Mouse (Mus musculus): ENCODE results near the gene Klf13. TPM values are rescaled to one million over a fixed set of nuclear protein-coding genes. Genes with fewer than 3 reads are reported as not detected.

The Klf13 gene
- polyA plus RNA-seq, 1 experiment = 59.6 TPM

DNA sequence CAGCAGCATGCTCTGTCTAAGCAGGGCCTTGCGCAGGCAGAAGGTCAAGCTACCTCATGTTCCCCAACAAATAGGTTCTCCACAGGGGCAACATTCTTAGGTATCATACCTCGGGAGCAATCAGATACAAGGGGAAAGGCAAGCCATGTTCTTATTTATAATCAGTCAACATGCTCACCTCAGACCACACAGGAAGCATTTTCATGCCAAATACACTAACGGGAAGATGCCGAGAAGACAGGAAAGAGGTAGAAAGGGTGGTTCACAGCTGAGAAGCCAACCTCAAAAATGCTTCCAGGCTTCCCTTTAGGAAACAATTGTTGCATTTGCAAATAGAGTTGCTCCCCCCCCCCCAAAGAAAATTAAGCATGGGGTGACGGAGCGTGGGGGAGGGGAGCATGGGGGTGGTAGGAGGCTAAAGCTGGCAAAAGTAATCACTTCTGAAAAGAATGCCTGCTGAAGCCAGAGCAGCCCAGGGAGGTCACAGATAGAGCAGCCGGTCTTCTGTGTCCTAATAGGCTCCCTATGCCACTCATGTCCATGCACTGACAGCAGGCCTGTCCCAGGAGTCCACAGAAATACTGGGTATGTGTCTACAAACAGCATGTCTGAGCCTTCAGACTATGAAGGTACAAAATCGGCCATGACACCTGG, 16.7 kb downstream of the Klf13 start:
- no peak overlapping the region for H3K4me3 ChIP-seq (ENCODE audit: insufficient read depth, low read length)
- H3K27ac ChIP-seq (ENCODE audit: insufficient read depth, low read length) = no peak overlapping the region
- TF ChIP-seq CTCF (IDR thresholded peaks at IDR 0.05; ENCODE audit: extremely low read depth, insufficient read depth, low read length) = no peak
- TF ChIP-seq POLR2A (IDR thresholded peaks at IDR 0.05; ENCODE audit: extremely low read depth, insufficient read depth, low read length) = no peak
- H3K4me1 ChIP-seq (ENCODE audit: control insufficient read depth, insufficient read depth, low read length) = peaks cover 32% of the 10 kb centered on the region

DNA sequence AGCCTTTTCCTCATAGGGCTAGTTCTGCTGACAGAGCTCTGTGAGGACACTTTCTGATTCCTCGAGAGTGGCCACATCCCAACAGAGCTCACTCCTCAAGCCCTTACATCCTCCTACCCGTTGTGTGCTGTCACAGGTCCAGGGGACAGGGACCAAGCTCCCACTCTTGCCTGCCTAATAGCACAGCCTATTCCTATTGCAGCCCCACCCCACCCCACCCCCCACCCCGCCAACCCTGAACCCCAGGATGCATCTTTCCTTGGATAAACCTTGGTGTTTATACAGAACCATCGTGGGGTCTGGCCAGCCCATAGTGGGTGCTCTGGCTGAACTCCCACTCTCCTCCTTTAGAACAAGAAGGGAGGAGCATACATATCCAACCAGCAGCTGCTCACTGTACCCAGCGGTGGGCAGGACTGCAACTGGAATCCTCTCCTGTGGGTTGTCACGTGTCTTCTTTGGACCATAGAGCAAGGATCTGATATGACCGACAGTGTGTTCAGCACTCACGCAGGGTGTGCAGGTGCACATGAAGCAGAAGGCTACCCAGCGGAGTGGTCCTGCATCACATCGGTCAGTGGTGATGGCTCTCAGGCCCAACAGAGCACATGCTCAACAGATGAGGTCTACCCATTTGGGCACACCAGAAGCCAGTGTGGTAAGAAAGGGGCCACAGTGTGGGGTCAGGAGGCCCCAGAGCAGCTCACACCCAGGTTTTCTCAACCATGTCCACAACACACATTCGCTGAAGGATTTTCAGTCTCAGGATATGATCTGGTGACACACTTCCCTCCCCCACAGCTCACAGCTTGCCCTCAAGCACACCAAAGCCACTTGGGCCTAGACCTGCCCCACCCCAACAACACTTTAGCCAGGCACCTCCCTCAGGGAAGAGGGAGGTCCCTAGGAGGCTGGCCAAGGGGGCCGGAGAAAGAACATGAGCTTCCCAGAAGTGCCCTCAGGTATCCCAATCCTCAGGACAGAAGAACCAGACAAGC, 19.6 kb downstream of the Klf13 start:
- no peak overlapping the region for H3K4me3 ChIP-seq (ENCODE audit: insufficient read depth, low read length)
- no peak overlapping the region for H3K27ac ChIP-seq (ENCODE audit: insufficient read depth, low read length)
- TF ChIP-seq CTCF (IDR thresholded peaks at IDR 0.05; ENCODE audit: extremely low read depth, insufficient read depth, low read length) (no peak), POLR2A (IDR thresholded peaks at IDR 0.05; ENCODE audit: extremely low read depth, insufficient read depth, low read length) (no peak)
- H3K4me1 ChIP-seq (ENCODE audit: control insufficient read depth, insufficient read depth, low read length) = peaks cover 25% of the 10 kb centered on the region

DNA sequence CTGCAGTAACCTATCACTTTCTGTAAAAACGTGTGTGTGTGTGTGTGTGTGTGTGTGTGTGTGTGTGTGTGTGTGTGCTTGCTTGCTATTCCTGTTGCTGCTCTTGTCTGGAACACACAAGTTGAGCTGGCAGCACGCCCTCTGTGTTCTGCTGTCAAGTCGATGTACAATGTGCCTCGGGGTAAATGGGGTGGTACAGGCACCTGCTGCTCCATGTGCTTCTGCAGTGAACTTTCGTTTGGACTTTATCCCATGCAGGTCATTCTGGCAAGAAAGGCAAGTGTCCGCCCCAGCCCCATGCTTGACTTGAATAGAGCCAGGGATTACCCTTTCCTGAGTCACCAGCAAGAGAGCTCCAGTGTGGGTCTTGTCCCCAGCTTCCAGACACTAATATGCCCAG, 21.0 kb downstream of the Klf13 start:
- TF ChIP-seq CTCF (IDR thresholded peaks at IDR 0.05; ENCODE audit: extremely low read depth, insufficient read depth, low read length) (no peak), POLR2A (IDR thresholded peaks at IDR 0.05; ENCODE audit: extremely low read depth, insufficient read depth, low read length) (no peak)
- Histone ChIP-seq H3K4me3 (ENCODE audit: insufficient read depth, low read length) (no peak overlapping the region), H3K27ac (ENCODE audit: insufficient read depth, low read length) (no peak overlapping the region), H3K4me1 (ENCODE audit: control insufficient read depth, insufficient read depth, low read length) (peaks cover 25% of the 10 kb centered on the region)

DNA sequence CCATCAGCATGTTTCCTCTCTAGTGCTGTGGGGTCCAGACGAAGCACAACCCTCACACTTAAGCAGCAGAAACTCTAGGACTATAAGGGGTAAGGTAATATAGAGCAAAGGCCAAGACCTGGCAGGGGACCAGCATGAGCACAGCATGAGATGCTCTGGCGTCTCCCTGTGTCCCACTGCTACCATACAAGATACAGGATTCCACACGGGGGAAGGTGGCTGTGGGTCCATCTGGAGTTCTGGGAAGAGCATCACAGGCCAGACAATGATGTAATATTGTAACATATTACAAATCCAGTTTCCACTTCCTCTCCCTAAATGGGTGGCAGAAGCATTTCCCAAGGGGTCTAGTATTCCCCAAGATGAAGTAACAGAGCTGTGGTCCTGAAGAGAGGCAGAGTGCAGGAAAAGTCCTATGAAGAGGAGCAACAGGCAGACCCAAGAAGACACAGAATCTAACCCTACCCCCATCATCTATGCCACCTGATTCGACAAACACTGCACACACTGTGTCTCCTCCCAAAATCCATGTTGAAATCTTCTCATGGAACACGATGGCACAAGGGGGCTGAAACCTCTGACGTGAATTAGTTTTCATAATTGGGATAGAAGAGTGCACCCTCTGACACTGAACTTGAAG, 22.3 kb downstream of the Klf13 start, which contains the start of gene E030018B13Rik:
Gene E030018B13Rik (plus strand): TSS at position 590 of the 640 bp plus-strand sequence.
- no peak for TF ChIP-seq POLR2A (IDR thresholded peaks at IDR 0.05; ENCODE audit: extremely low read depth, insufficient read depth, low read length)
- no peak for TF ChIP-seq CTCF (IDR thresholded peaks at IDR 0.05; ENCODE audit: extremely low read depth, insufficient read depth, low read length)
- Histone ChIP-seq H3K4me3 (ENCODE audit: insufficient read depth, low read length) (no peak within 1 kb of the TSS), H3K4me1 (ENCODE audit: control insufficient read depth, insufficient read depth, low read length) (peaks cover 25% of the 10 kb centered on the region), H3K27ac (ENCODE audit: insufficient read depth, low read length) (0 out of 2 replicates have a peak within 1 kb of the TSS, but pooled peaks have one; percentile 23)

DNA sequence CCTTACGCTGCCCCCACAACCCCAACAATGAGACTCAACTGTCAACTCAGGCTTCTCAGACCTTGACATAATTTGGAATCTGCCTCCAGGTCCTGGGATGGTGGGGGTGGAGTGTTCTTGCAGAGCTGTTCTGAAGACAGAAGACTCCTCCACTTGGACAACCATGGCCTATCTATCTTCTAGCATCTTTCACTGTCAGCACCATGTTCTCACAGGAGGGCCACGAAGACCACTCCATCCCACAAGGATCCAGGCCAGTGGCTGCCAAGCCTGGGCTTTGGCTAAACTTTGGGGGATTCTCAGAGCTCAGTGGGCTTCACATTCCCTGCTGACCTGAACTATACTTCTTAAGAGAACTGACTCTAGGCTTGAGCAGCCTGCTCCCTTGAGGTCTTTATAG, 23.8 kb downstream of the Klf13 start:
- TF ChIP-seq CTCF (IDR thresholded peaks at IDR 0.05; ENCODE audit: extremely low read depth, insufficient read depth, low read length) = no peak
- no peak for TF ChIP-seq POLR2A (IDR thresholded peaks at IDR 0.05; ENCODE audit: extremely low read depth, insufficient read depth, low read length)
- H3K4me1 ChIP-seq (ENCODE audit: control insufficient read depth, insufficient read depth, low read length) = peaks cover 29% of the 10 kb centered on the region
- H3K27ac ChIP-seq (ENCODE audit: insufficient read depth, low read length) = no peak overlapping the region
- no peak overlapping the region for H3K4me3 ChIP-seq (ENCODE audit: insufficient read depth, low read length)

DNA sequence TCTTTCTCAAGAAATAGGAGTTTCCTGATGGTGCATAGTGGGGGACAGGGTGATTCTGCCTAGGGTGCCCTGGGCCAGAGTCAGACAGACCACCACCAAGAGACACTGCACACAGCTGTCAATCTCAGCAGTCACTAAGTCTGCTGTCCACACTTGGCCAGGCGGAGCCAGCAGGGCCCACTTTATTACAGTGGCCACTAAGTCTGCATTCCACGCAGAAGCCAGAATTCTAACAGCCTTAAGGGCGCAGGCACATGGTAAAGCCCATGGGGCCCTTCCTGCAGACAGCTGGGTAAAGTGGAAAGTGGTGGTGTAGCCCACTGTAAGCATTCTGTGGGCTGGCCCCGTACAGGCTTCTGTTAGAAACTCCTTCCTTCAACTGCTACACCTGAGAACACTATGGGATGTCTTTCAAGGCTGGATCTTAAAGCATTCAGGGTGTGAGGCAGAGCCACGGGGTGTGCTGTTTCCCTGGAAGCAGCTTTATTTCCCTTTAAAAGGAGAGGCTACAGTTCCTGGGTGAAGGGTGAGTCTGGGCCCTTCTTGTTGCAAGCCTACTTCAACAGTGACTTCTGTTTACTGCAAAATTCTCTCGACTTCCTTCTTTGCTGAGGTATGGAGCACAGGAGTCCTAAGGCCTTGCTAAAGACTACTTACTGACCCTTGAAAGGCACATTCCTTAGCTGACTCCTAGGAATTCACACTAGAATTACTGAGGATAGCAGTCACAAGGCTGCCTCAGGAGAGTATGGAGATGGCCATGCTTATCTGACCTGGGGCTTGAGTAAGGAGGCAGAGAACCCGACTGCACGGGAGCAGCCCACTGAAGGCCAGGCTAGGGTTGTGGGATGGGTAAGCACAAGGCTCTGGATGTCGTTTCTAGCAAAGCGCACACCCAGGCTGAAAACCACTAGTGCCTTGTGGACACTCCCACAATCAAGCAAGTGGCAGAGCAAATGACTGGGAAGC, 24.7 kb downstream of the Klf13 start:
- TF ChIP-seq POLR2A (IDR thresholded peaks at IDR 0.05; ENCODE audit: extremely low read depth, insufficient read depth, low read length) (no peak), CTCF (IDR thresholded peaks at IDR 0.05; ENCODE audit: extremely low read depth, insufficient read depth, low read length) (no peak)
- H3K4me3 ChIP-seq (ENCODE audit: insufficient read depth, low read length) = no peak overlapping the region
- no peak overlapping the region for H3K27ac ChIP-seq (ENCODE audit: insufficient read depth, low read length)
- peaks cover 28% of the 10 kb centered on the region for H3K4me1 ChIP-seq (ENCODE audit: control insufficient read depth, insufficient read depth, low read length)

DNA sequence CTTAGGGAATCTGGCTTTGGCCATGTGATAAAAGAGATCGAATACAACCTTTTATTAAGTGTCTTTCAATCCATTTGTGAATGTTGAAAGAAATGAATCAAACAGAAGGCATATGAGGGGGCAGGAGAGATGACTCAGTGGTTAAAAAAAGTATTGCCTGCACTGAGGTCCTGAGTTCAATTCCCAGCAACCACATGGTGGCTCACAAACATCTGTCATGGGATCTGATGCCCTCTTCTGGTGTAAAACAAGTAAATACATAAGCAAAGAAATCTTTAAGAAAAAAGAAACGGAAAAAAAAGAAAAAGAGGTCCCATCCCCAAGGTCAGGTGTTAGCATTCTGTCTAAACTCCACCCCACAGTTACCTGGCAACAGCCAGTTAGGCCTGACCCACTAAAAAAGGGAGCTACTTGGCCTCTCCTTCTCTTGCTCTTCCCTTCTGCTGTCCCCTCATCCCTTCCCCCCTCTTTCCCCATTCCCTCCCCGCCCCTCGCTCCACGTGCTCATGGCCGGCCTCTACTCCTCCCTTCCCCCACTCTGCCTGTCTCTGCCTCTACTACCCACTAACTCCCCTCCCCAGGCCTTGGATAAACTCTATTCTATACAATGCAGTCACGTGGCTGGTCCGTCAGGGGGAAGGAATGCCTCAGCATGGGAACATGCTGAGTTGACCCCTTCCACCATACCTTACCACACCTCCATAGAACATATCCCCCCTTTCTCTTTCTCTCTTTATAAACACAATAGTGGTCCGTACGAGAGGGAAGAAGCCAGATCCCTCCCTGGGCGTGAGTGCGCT, 25.6 kb downstream of the Klf13 start:
- TF ChIP-seq CTCF (IDR thresholded peaks at IDR 0.05; ENCODE audit: extremely low read depth, insufficient read depth, low read length) = 0 out of 2 replicates have a peak, but pooled peaks have one; percentile 1
- no peak for TF ChIP-seq POLR2A (IDR thresholded peaks at IDR 0.05; ENCODE audit: extremely low read depth, insufficient read depth, low read length)
- peaks cover 28% of the 10 kb centered on the region for H3K4me1 ChIP-seq (ENCODE audit: control insufficient read depth, insufficient read depth, low read length)
- H3K27ac ChIP-seq (ENCODE audit: insufficient read depth, low read length) = no peak overlapping the region
- no peak overlapping the region for H3K4me3 ChIP-seq (ENCODE audit: insufficient read depth, low read length)

DNA sequence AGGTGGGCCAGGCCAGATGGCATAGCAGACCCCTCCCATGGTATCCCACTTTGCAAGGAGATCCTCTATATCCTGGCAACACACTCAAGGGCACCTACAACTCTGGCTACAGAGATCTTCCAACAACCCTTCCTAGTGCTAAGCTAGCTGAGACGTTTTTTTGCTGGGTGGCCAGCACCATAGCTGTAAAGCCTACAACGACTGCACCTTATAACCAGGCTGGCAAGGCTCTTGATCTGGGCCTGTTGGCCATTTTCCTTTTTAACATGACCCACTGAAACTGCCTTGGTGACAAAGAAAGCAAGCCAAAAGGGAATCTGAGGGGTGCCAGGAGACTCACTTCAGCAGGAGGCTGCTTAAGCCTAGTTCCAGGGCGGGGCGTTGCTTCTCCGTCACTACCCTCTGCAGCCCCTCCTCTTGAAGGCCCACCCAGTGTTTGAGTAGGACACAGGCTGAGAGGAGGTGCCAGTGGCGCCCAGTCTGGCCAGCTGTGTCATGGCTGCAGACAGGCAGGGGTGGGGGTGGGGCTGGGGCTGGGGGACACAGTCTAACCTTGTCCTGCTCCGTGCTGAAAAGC, 26.4 kb downstream of the Klf13 start:
- peak overlapping the region; percentile 83 for H3K27ac ChIP-seq (ENCODE audit: insufficient read depth, low read length)
- peaks cover 27% of the 10 kb centered on the region for H3K4me1 ChIP-seq (ENCODE audit: control insufficient read depth, insufficient read depth, low read length)
- TF ChIP-seq CTCF (IDR thresholded peaks at IDR 0.05; ENCODE audit: extremely low read depth, insufficient read depth, low read length) = no peak
- no peak for TF ChIP-seq POLR2A (IDR thresholded peaks at IDR 0.05; ENCODE audit: extremely low read depth, insufficient read depth, low read length)
- H3K4me3 ChIP-seq (ENCODE audit: insufficient read depth, low read length) = no peak overlapping the region
